Mouse (Mus musculus): ENCODE measurements at regions not wholly inside any gene's neighbourhood (a gene's known extent, or its start where the extent isn't known, plus 50 kb on each side); places are given as distances from the start of the nearest gene placed in this dataset.
"Not testable (repeated sequence)": the region's sequence is repeated elsewhere in the genome, so short reads cannot be mapped to it uniquely, and the experiment has no call there.

DNA sequence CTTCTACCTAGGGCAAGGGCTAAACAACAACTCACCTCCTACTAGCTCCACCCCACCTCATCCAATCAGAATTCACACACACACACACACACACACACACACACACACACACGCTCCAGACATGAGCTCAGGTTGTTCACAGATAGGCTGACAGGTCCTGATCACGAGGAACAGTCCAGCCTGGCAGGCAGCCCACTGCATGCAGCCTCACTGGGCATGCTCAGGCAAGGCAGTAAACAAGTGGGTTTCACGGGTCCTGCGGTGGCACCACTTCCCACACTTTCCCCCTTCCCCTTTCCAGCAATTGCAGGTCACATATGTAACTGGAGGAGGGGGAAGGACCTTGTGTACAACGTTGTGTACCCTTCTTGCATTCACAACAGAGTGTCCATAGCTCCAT lies 63.5 kb upstream of the Anapc15-ps start:
- 81% methylated on average over 5 of the region's 5 CpGs for WGBS
- not testable (repeated sequence) for H3K9me3 ChIP-seq (ENCODE audit: control insufficient read depth, low read depth, low read length); H3K36me3 ChIP-seq (ENCODE audit: control insufficient read depth, insufficient read depth, low read length); H3K9ac ChIP-seq (replicated peaks; ENCODE audit: low read depth, low read length); H3K4me1 ChIP-seq (ENCODE audit: control insufficient read depth, insufficient read depth, low read length); H3K4me2 ChIP-seq (replicated peaks; ENCODE audit: low read depth, low read length); H3K4me3 ChIP-seq (ENCODE audit: low read depth, low read length); ATAC-seq (ENCODE audit: insufficient number of reproducible peaks, insufficient read depth, low FRiP score, low read depth); H3K27me3 ChIP-seq (ENCODE audit: control insufficient read depth, insufficient read depth, low read length); H3K27ac ChIP-seq (ENCODE audit: low read length)

DNA sequence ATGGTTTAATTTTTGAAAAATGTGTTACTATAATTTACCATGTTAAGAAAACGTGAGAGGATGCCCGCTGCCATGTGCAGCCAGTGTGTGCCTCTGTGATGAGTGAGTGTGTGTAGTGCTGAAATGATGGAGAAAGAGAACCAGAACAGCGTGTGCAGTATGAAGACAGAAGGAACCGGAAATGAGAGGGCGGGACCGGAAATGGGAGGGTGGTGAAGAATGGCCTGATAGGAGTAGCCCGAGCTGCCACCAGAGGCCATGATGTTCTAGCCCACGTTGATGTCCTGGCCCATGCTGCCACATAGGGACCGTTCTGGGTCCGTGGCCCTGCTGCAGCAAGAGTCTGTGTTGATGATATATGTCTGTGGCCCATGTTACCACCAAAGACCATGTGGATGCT lies 57.8 kb upstream of the Anapc15-ps start:
- H3K9me3 ChIP-seq (ENCODE audit: control insufficient read depth, low read depth, low read length), result no peaks in the 10 kb centered on the region
- H3K27ac ChIP-seq (ENCODE audit: low read length), result no peak overlapping the region
- no peak for ATAC-seq (ENCODE audit: insufficient number of reproducible peaks, insufficient read depth, low FRiP score, low read depth)
- H3K4me2 ChIP-seq (replicated peaks; ENCODE audit: low read depth, low read length), result no peak overlapping the region
- H3K9ac ChIP-seq (replicated peaks; ENCODE audit: low read depth, low read length), result no peak overlapping the region
- peaks cover 5% of the 10 kb centered on the region; the same call in 1 of the 2 replicates for H3K4me1 ChIP-seq (ENCODE audit: control insufficient read depth, insufficient read depth, low read length)
- 90% methylated on average over 10 of the region's 10 CpGs for WGBS
- no peak overlapping the region for H3K4me3 ChIP-seq (ENCODE audit: low read depth, low read length)
- H3K27me3 ChIP-seq (ENCODE audit: control insufficient read depth, insufficient read depth, low read length), result no peaks in the 10 kb centered on the region
- H3K36me3 ChIP-seq (ENCODE audit: control insufficient read depth, insufficient read depth, low read length), result no peaks in the 10 kb centered on the region

GRCm38 (mm10) chr10:95729890-95730289 lies 56.6 kb upstream of the Anapc15-ps start:
- Histone ChIP-seq H3K4me3 (ENCODE audit: low read depth, low read length) (no peak overlapping the region), H3K27ac (ENCODE audit: low read length) (no peak overlapping the region), H3K9me3 (ENCODE audit: control insufficient read depth, low read depth, low read length) (no peaks in the 10 kb centered on the region), H3K9ac (replicated peaks; ENCODE audit: low read depth, low read length) (no peak overlapping the region), H3K4me1 (ENCODE audit: control insufficient read depth, insufficient read depth, low read length) (peaks cover 8% of the 10 kb centered on the region; the same call in 1 of the 2 replicates), H3K27me3 (ENCODE audit: control insufficient read depth, insufficient read depth, low read length) (no peaks in the 10 kb centered on the region), H3K36me3 (ENCODE audit: control insufficient read depth, insufficient read depth, low read length) (no peaks in the 10 kb centered on the region), H3K4me2 (replicated peaks; ENCODE audit: low read depth, low read length) (no peak overlapping the region)
- peak; percentile 79; the same call in 1 of the 2 replicates for ATAC-seq (ENCODE audit: insufficient number of reproducible peaks, insufficient read depth, low FRiP score, low read depth)
- 22% methylated on average over 9 of the region's 9 CpGs for WGBS

- ATAC-seq (ENCODE audit: insufficient number of reproducible peaks, insufficient read depth, low FRiP score, low read depth), result no peak
- Histone ChIP-seq H3K27ac (ENCODE audit: low read length) (no peak overlapping the region), H3K36me3 (ENCODE audit: control insufficient read depth, insufficient read depth, low read length) (no peaks in the 10 kb centered on the region), H3K4me2 (replicated peaks; ENCODE audit: low read depth, low read length) (no peak overlapping the region), H3K4me3 (ENCODE audit: low read depth, low read length) (no peak overlapping the region), H3K9ac (replicated peaks; ENCODE audit: low read depth, low read length) (no peak overlapping the region), H3K4me1 (ENCODE audit: control insufficient read depth, insufficient read depth, low read length) (peaks cover 8% of the 10 kb centered on the region; the same call in 1 of the 2 replicates), H3K27me3 (ENCODE audit: control insufficient read depth, insufficient read depth, low read length) (no peaks in the 10 kb centered on the region), H3K9me3 (ENCODE audit: control insufficient read depth, low read depth, low read length) (no peaks in the 10 kb centered on the region)
- WGBS, result 37% methylated on average over 5 of the region's 5 CpGs
Observed at GRCm38 (mm10) chr10:95725910-95726309, 52.7 kb upstream of the Anapc15-ps start.

DNA sequence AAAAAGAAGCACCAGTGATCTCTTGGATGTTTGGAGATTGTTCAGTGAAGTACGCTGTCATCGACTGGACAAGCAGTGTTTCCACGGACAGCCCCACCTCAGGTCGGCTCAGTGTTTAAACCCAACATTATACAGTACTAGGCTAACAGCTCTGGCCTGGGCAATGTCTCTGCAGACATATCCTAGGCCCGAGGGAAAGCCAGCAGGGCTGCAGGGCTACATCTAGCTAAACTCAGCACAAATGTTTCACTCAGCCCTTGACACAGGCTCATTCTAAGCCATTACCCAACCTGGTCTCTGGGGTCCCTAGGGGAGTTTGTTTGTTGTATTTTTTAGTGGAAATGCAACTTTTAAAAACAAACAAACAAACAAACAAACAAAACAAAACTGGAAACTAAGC lies 52.1 kb upstream of the Anapc15-ps start:
- Histone ChIP-seq H3K9ac (replicated peaks; ENCODE audit: low read depth, low read length) (no peak overlapping the region), H3K9me3 (ENCODE audit: control insufficient read depth, low read depth, low read length) (no peaks in the 10 kb centered on the region), H3K4me2 (replicated peaks; ENCODE audit: low read depth, low read length) (no peak overlapping the region), H3K4me1 (ENCODE audit: control insufficient read depth, insufficient read depth, low read length) (peaks cover 8% of the 10 kb centered on the region; the same call in 1 of the 2 replicates), H3K36me3 (ENCODE audit: control insufficient read depth, insufficient read depth, low read length) (no peaks in the 10 kb centered on the region), H3K27me3 (ENCODE audit: control insufficient read depth, insufficient read depth, low read length) (no peaks in the 10 kb centered on the region), H3K27ac (ENCODE audit: low read length) (no peak overlapping the region), H3K4me3 (ENCODE audit: low read depth, low read length) (no peak overlapping the region)
- WGBS, result 54% methylated on average over 5 of the region's 5 CpGs
- ATAC-seq (ENCODE audit: insufficient number of reproducible peaks, insufficient read depth, low FRiP score, low read depth), result no peak
